Mouse (Mus musculus) layer of hippocampus, adult 8-10 months (tissue): Measurements from ENCODE around the gene Unc13b. TPM values are rescaled to one million over a fixed set of nuclear protein-coding genes. Genes with fewer than 3 reads are reported as not detected.

Experiments
- DNase-seq, 2 experiments: peaks; one replicate each; pipeline ENCODE4 v3.0.0; 2022; ENCODE audit warnings: low spot score in 2 of 2
- total RNA-seq, 4 experiments: library from RNA; stranded (reverse); gene quantifications; 2 replicates each; pipeline ENCODE4 v1.2.4; 2022

The Unc13b gene
- total RNA-seq, 4 experiments from 2014 or later: 38.3 to 56.8 (median 44.9) TPM

GRCm38 (mm10) chr4:43309696-43310338, 251.1 kb downstream of the Unc13b start:
- DNase-seq: no peak

Other genes with a start within 250 kb of the Unc13b start
- gene Fam205a1, start 205.1 kb upstream of the Unc13b start, total RNA-seq: not detected
- gene Gm12394, start 202.2 kb upstream of the Unc13b start, total RNA-seq: 1 to 10 TPM in 2 of 4 experiments, under 1 TPM in 2; 0.91 to 1.2 (median 1.1) TPM
- under 1 TPM in 2 of 4 experiments, not detected in 2; 0.50 to 0.52 TPM for gene Fam205c, start 184.7 kb upstream of the Unc13b start, total RNA-seq
- 100 to 1,000 TPM; 148 to 179 (median 158) TPM for gene Phf24, start 142.3 kb upstream of the Unc13b start, total RNA-seq
- 100 to 1,000 TPM; 162 to 202 (median 187) TPM for gene Dnajb5, start 109.1 kb upstream of the Unc13b start, total RNA-seq
- gene 1700022I11Rik, start 89.3 kb upstream of the Unc13b start, total RNA-seq: not detected
- 100 to 1,000 TPM; 174 to 191 (median 185) TPM for gene Vcp, start 58.4 kb upstream of the Unc13b start, total RNA-seq
- 10 to 100 TPM; 14.0 to 17.1 (median 15.5) TPM for gene Fancg, start 48.4 kb upstream of the Unc13b start, total RNA-seq
- gene Pigo, start 33.1 kb upstream of the Unc13b start, total RNA-seq: 10 to 100 TPM; 24.1 to 37.2 (median 28.9) TPM
- 100 to 1,000 TPM in 2 of 4 experiments, 10 to 100 TPM in 2; 97.9 to 106 (median 100) TPM for gene Stoml2, start 27.2 kb upstream of the Unc13b start, total RNA-seq
- 10 to 100 TPM; 39.8 to 46.0 (median 42.9) TPM for gene Fam214b, start 12.7 kb upstream of the Unc13b start, total RNA-seq
- under 1 TPM; 0.14 to 0.59 (median 0.40) TPM for gene Atp8b5, start 208.2 kb downstream of the Unc13b start, total RNA-seq